Mouse (Mus musculus): ENCODE results near the gene Gadd45b. TPM values are rescaled to one million over a fixed set of nuclear protein-coding genes. Genes with fewer than 3 reads are reported as not detected.

Gene Gadd45b
- total and polyA plus RNA-seq, 3 experiments: 14.9 to 52.5 (median 24.4) TPM

GRCm38 (mm10) chr10:80895100-80895499 lies 34.8 kb upstream of the Gadd45b start:
- no peak overlapping the region for H3K4me3 ChIP-seq (replicated peaks in 1 of 3; ENCODE audit: low read depth in 2 of 3, low read length in 2 of 3, poor library complexity in 1 of 3)
- no peak overlapping the region for H3K9ac ChIP-seq (ENCODE audit: insufficient read depth, low read depth)
- H3K27me3 ChIP-seq (replicated peaks): peaks cover 3% of the 10 kb centered on the region
- no peak overlapping the region for H3K4me2 ChIP-seq (ENCODE audit: insufficient read depth, low read depth, poor library complexity, severe bottlenecking)
- peaks cover 8 to 15% of the 10 kb centered on the region in 2 experiments; a peak in 3 of 4 replicates for H3K4me1 ChIP-seq (ENCODE audit: control insufficient read depth in 1 of 2, insufficient read depth in 2 of 2)
- no peak for DNase-seq (ENCODE audit: extremely low read depth)
- H3K79me2 ChIP-seq (replicated peaks; ENCODE audit: control insufficient read depth, extremely low read depth, insufficient read depth, poor library complexity, severe bottlenecking): peaks cover 10% of the 10 kb centered on the region; the same call in 1 of the 2 replicates
- in situ Hi-C loops (cut with MboI; ENCODE audit: low pct_ligation_motif_present, low pct_unique_long_range_greater_than_20kb, low sequenced_read_pairs): no loop called here
- TF ChIP-seq TBP (conservative IDR thresholded peaks at IDR 0.05; ENCODE audit: low read depth, low read length) (no peak), IRF4 (IDR thresholded peaks at IDR 0.05; ENCODE audit: low read depth, low read length) (no peak), ZMIZ1 (IDR thresholded peaks at IDR 0.05; ENCODE audit: low read depth, low read length) (no peak), MYC (IDR thresholded peaks at IDR 0.05; ENCODE audit: low read depth, low read length) (no peak), ZC3H11A (IDR thresholded peaks at IDR 0.05; ENCODE audit: low read depth, low read length) (no peak), MXI1 (IDR thresholded peaks at IDR 0.05; ENCODE audit: low read depth, low read length) (no peak), MEF2A (IDR thresholded peaks at IDR 0.05; ENCODE audit: borderline replicate concordance, low read depth, low read length) (no peak), ZNF384 (IDR thresholded peaks at IDR 0.05; ENCODE audit: low read depth, low read length) (no peak), ZKSCAN1 (IDR thresholded peaks at IDR 0.05; ENCODE audit: borderline replicate concordance, low read depth, low read length) (no peak)
- H3K27ac ChIP-seq (ENCODE audit: insufficient read depth, low read depth): no peak overlapping the region
- H3K36me3 ChIP-seq (replicated peaks in 1 of 2; ENCODE audit: control insufficient read depth in 1 of 2, insufficient read depth in 1 of 2, low read length in 1 of 2): peaks cover 21 to 33% of the 10 kb centered on the region in 2 experiments
- H3K9me3 ChIP-seq (replicated peaks; ENCODE audit: low read length): peaks cover 13% of the 10 kb centered on the region
- dilution Hi-C loops (cut with MboI; ENCODE audit: extremely low pct_ligation_motif_present, extremely low pct_unique_long_range_greater_than_20kb, low sequenced_read_pairs): no loop called here

GRCm38 (mm10) chr10:80895697-80896096 lies 34.2 kb upstream of the Gadd45b start:
- TF ChIP-seq MYC (IDR thresholded peaks at IDR 0.05; ENCODE audit: low read depth, low read length) (no peak), ELF1 (IDR thresholded peaks at IDR 0.05; ENCODE audit: low read depth, low read length) (no peak), BHLHE40 (IDR thresholded peaks at IDR 0.05; ENCODE audit: low read depth, low read length) (no peak), JUND (conservative IDR thresholded peaks at IDR 0.05; ENCODE audit: low read depth, low read length) (no peak), ZNF384 (IDR thresholded peaks at IDR 0.05; ENCODE audit: low read depth, low read length) (no peak), E2F4 (IDR thresholded peaks at IDR 0.05; ENCODE audit: insufficient replicate concordance, low read depth, low read length) (no peak), POLR2A (IDR thresholded peaks at IDR 0.05; ENCODE audit: low read depth, low read length) (no peak), POLR2AphosphoS2 (IDR thresholded peaks at IDR 0.05; ENCODE audit: low read depth, low read length) (no peak), UBTF (IDR thresholded peaks at IDR 0.05; ENCODE audit: low read depth, low read length) (no peak), TBP (conservative IDR thresholded peaks at IDR 0.05; ENCODE audit: low read depth, low read length) (no peak), GABPA (IDR thresholded peaks at IDR 0.05; ENCODE audit: insufficient replicate concordance, low read depth, low read length) (no peak), CHD1 (IDR thresholded peaks at IDR 0.05; ENCODE audit: low read depth, low read length) (no peak), MAZ (IDR thresholded peaks at IDR 0.05; ENCODE audit: low read depth, low read length) (no peak), SMC3 (IDR thresholded peaks at IDR 0.05; ENCODE audit: low read depth, low read length) (no peak), KAT2A (IDR thresholded peaks at IDR 0.05; ENCODE audit: insufficient replicate concordance, low read length) (no peak)
- H3K79me2 ChIP-seq (replicated peaks; ENCODE audit: control insufficient read depth, extremely low read depth, insufficient read depth, poor library complexity, severe bottlenecking): peaks cover 10% of the 10 kb centered on the region; the same call in 1 of the 2 replicates
- peaks cover 21 to 33% of the 10 kb centered on the region in 2 experiments for H3K36me3 ChIP-seq (replicated peaks in 1 of 2; ENCODE audit: control insufficient read depth in 1 of 2, insufficient read depth in 1 of 2, low read length in 1 of 2)
- dilution Hi-C loops (cut with MboI; ENCODE audit: extremely low pct_ligation_motif_present, extremely low pct_unique_long_range_greater_than_20kb, low sequenced_read_pairs): no loop called here
- H3K4me3 ChIP-seq (replicated peaks in 1 of 3; ENCODE audit: low read depth in 2 of 3, low read length in 2 of 3, poor library complexity in 1 of 3): no peak overlapping the region
- H3K9me3 ChIP-seq (replicated peaks; ENCODE audit: low read length): peaks cover 13% of the 10 kb centered on the region
- in situ Hi-C loops (cut with MboI; ENCODE audit: low pct_ligation_motif_present, low pct_unique_long_range_greater_than_20kb, low sequenced_read_pairs): no loop called here
- no peak for DNase-seq (ENCODE audit: extremely low read depth)
- no peak overlapping the region for H3K9ac ChIP-seq (ENCODE audit: insufficient read depth, low read depth)
- H3K4me1 ChIP-seq (ENCODE audit: control insufficient read depth in 1 of 2, insufficient read depth in 2 of 2): peaks cover 8 to 15% of the 10 kb centered on the region in 2 experiments; a peak in 3 of 4 replicates
- no peaks in the 10 kb centered on the region for H3K27me3 ChIP-seq (replicated peaks)
- H3K4me2 ChIP-seq (ENCODE audit: insufficient read depth, low read depth, poor library complexity, severe bottlenecking): no peak overlapping the region
- H3K27ac ChIP-seq (ENCODE audit: insufficient read depth, low read depth): no peak overlapping the region

Data from CH12.LX (cell line).